Mouse (Mus musculus) liver, postnatal 0 days (tissue): ENCODE data around the gene Tmbim7.

Experiments used
- CTCF ChIP-seq: sonication (generic); IDR thresholded peaks from 2 replicates; pipeline ENCODE4 v1.5.1; 2016; ENCODE audit warnings: antibody characterized with exemption, low read depth
- EP300 ChIP-seq: IDR thresholded peaks from 2 replicates; pipeline ENCODE4 v1.6.1; 2016; ENCODE audit warnings: antibody characterized with exemption, low read depth, mild to moderate bottlenecking

DNA sequence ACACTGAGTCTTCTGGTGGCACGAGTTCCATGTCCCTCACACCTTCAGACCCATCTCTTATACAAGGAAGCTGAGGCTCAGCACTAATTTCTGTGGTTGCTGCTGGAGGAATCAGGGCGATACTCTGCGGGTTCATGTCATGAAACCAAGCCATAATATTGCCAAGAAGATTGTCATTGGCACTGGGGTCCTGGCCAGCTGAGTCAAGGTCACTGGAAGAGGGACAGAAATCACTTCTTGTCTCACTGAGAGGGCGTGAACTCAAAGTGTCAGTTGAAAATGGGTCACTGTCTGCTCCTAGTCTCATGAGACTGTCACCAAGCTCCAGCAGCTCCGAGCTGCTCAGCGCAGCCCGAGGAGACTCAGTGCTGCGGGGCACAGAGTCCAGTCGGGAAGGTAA, 42.0 kb downstream of the Tmbim7 start:
- TF ChIP-seq CTCF (no peak), EP300 (no peak)
